Mouse (Mus musculus) left cerebral cortex, postnatal 14 days (tissue): ENCODE measurements around the gene Kif1bp. TPM values are rescaled to one million over a fixed set of nuclear protein-coding genes. Genes with fewer than 3 reads are reported as not detected.
A peak's percentile ranks its signal among the peaks of the same experiment; 100 is the strongest.

Experiments used
- DNase-seq, 2 experiments: peaks; one replicate each; pipeline ENCODE4 v3.0.0; 2021 to 2022; ENCODE audit warnings: low spot score in 2 of 2, mixed read lengths in 1 of 2
- intact Hi-C: fragments of 180-260 bp; cut with DNase I; formaldehyde crosslinking; loops from one replicate; pipeline ENCODE4 v1.15.1; 2025
- total RNA-seq, 2 experiments: library from RNA; stranded (reverse); gene quantifications; 2 replicates each; pipeline ENCODE4 v1.2.3; 2021

The Kif1bp gene
- total RNA-seq, 2 experiments from 2014 or later: 167 to 172 TPM

DNA sequence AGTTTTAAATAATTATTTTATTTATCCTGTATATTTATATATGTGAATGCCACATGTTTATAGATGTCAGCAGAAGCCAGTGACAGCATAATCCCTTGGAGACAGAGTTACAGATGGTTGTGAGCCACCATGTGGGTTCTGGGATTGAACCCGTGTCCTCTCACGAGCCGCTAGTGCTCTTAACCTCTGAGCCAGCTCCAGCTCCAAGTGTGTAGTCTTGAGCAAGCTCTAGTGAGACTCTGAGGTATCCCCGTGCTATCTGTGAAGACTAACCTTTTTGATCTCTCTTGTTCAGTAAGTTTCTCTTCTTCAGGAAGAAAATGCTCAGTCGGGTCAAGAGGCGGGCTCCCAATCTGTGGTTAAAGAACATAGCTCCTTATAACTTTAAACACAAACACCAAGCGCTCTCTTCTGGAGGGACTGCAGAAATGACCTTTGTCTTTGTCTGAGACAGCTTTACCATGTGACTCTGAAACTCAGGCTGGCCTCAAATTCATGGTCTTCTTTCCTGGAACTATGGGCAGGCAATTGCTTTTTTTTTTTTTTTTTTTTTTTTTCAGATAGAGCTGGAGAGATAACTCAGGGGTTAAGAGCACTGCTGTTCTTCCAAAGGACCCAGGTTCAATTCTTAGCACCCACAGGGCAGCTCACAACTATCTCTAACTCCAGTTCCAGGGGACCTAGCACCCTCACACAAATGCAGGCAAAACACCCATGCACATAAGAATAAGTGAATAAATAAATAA, 8.0 kb downstream of the Kif1bp start:
- intact Hi-C loops: no loop called here
- no peak for DNase-seq

DNA sequence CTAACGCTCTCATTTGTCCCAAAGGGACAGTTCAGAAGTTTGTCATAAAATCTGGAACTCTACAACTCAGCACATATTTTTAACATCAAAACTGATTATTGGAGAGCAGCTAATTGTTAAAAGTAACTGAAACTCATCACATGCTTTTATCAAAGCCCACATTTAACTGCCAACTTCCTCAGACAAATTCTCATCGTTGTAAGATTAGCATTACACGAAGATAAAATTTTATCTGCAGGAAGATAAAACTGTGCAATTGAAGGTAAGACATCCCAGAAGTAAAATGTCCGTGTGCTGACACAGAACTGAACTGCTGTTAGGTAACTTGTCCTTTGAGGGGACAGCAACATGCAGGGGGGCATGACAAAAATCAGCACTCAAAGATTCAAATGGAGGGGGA, 9.4 kb downstream of the Kif1bp start:
- no peak for DNase-seq
- intact Hi-C loops: no loop called here

DNA sequence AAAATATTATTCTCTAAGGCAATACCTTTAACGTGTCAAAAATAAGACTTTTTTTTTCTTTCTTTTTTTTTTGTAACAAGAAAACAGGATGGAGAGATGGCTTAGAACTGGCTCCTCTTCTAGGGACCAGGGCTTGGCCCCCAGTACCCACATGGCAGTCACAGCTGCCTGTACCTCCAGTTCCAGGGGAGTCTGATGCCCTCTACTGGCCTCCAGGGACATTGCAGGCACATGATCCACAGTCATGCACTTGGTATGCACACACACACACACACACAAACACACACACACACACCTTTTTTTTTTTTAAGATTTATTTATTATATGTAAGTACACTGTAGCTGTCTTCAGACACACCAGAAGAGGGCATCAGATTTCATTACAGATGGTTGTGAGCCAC, 20.5 kb downstream of the Kif1bp start:
- no peak for DNase-seq
- intact Hi-C loops: no loop called here

DNA sequence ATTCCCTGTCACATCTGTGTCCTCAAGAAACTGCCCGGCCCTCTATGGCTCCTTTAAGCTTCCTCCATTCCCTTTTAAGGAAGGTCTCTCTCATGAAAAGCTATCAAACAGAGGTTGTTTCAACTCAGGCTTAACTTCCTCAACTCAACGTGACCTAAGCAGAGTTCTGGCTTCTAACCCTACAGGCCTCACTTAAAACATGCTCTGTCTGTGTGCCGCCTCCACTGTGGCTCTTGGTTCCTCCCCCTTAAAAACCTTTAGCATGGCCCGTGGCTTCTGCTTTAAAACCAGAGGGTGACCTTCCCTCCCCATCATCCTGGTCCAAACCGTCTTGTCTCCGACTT, 21.7 kb downstream of the Kif1bp start:
- DNase-seq: no peak
- intact Hi-C loops: no loop called here

DNA sequence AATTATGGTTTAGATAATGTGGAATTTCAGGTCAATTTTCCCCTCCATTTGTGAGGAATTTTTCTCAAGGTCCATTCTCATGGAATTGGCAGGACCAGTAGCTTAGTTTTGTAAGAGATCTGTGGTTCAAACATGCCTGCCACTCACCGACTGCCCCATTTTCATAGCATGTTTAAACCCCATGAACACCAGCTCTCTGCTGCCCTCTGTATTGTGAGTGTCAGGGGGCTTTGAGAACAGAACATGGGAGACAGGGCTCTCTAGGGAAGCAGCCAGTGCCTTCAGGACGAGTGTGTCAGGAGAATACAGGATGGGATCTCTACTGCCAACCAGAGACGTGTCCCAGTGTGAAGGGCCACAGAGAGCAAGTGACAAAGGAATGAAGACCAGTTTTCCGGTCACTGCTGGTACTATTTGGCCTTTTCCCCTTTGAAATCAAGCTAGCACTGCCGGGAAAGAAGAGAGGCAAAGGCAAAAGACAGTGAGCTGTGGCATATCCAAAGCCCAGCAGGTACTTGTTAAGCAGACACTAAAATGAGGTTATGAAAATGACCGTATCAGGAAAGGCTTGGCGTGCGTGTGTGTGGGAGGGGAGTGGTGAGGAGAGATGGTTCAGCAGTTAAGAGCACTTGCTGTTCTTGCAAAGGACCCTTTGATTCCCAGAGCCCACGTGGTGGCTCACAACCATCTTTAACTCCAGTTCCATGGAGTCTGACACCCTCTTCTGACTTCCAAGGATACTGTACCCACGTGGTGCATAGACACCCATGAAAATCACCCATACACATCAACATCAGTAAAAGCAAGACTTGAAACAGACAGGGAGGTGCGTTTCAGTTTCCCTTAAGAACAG, 22.3 kb downstream of the Kif1bp start:
- DNase-seq: no peak
- intact Hi-C loops: no loop called here

DNA sequence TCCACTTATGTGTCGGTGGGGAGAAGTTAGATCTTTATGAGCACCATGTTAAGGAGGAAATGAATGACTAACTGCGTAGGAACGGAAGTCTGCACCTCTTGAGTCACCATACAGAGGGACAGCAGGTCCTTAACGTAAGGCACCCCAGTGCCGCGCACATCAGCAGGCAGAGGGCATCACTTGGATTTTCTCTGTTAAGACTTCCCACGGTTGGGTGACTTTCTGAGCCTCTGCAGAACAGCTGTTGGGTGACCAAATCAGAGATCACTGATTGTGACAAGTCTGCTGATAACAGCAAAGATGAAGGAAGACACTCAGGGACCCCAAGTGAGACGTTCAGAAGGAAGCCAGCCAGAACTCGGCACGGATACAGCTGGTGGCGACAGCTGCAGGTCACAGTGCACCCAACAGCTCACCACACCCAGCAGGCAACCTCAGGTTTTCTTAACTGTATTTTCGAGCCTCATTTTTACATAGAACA, 24.6 kb downstream of the Kif1bp start:
- DNase-seq: no peak

DNA sequence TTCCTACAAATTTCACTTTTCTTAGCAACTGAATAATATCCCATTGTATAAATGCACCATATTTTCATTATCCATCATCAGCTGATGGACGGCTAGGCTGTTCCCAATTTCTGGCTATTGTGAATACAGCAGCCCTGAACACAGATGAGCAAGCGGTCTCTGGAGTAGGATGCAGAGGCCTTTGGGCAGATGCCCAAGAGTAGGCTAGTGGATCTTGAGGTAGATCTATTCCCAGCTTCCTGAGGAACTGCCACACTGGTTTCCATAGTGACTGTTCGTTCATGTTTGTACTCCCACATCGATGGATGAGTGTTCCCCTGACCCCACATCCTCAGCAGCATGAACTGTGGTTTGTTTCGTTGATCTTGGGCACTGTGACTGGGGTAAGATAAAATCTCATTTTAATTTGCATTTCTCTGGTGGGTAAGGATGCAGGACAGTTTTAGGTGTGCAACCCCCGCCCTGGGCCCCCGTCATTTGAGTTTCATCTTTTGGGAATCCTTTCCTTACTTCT, 27.4 kb downstream of the Kif1bp start:
- peak in 1 of 2 experiments; percentile 40 for DNase-seq
- intact Hi-C loops: no loop called here

More for the DNA sequence above, 24.6 kb downstream of the Kif1bp start:
- intact Hi-C loops: no loop called here

DNA sequence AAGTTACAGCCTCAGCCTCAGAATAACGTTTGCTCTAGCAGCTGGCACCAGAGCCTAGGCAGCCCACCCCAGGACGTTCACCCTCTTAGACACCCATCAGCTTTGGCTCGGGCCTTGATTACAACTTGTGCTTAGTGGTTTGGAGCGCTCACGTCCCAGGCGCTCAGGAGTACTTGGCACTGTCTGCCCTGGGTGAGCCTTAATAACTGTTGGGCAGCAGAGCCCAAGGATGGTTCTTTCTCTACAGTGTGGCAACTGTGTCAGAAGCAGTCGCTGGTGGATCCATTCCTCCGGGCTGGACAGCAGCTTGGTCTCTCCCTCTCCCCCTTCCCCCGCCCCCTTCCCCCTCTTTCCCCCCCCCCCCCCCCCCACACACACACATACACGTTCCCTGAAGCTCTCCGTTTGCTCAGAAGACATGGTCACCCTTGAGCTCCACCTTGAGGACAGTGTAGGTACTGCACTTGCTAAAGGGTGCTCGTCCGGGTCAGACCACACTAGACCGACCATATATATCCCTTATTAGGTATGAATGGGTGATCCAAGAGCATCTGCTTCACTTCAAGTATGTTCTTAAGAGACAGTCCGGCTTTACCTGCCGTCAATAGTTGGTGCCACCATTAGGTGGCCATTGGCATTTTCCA, 28.6 kb downstream of the Kif1bp start:
- intact Hi-C loops: loop anchor here (1.0 kb wide), 1 partner anchor 49 kb away; no protein-coding TSS in a partner anchor
- peak; percentile 59 to 71 for DNase-seq

DNA sequence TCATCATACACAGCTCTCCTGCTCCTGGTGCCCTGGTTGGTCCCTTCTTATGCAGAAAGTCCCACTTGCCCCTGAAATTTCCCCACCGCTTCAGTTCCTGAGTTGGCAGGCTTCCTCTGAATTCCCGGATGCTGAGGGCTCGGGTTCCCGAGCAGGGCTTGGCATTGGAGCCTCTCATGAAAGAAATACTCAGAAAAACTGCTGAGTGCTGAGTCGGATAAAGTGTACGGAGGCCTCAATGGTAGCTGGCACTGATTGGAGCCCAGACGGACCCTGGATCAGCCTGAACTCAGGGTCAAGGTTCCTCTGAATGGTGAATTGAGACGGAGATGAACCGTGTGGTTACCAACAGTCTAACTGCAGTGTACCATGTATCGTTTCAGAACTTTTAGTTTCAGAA, 31.8 kb downstream of the Kif1bp start:
- intact Hi-C loops: no loop called here
- DNase-seq: no peak

DNA sequence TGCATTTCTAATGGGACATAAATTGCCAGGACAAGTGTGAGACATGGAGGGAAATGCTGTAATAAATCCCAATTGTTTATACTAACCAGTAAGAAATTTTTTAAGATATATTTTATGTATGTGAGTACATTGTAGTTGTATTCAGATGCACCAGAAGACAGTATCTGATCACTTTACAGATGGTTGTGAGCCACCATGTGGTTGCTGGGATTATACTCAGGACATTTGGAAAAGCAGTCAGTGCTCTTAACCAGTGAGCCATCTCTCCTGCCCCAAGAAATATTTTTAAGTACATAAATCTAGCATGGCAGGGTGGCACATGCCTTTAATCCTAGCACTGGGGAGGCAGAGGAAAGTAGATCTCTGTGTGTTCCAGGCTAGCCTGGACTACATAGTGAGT, 32.5 kb downstream of the Kif1bp start:
- intact Hi-C loops: no loop called here
- no peak for DNase-seq

DNA sequence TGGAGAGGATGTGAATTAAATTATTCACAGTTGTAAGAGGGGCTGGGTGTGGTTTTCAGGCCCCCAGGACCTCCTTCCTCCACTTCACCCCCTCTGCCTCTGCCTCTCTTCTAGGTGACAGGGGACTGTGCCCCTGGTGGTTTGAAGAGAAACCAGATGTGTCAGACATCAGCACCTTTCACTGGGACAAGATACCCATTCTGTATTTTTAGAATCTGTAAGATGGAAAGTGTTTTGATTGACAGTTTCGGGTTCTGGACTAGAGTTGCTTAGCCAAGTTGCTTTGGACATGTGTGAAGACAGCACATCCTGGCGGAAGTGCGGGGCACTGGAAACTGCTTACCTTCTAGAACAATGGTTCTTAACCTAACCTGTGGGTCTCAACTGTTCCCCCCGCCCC, 33.9 kb downstream of the Kif1bp start:
- intact Hi-C loops: no loop called here
- no peak for DNase-seq

DNA sequence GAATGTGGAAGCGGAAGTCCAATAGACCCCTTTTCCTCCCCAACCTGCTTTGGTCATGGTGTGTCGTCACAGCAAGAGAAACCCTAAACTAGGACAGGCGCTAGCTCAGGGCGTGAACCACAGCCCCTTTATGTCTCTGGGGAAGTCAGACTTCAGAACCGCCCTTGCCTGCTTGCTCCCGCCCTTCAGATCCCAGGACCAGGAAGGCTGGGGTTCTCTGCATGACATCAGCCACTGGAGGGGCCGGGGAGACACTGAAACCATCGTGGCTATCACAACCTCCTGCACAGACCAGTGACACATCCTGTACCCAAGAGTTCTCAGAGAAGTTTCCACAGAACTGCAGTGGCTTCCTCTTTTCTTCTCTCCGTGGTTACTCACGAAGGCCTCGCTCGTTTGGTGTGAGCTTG, 34.9 kb downstream of the Kif1bp start:
- DNase-seq: peak in 1 of 2 experiments; percentile 37
- intact Hi-C loops: no loop called here

DNA sequence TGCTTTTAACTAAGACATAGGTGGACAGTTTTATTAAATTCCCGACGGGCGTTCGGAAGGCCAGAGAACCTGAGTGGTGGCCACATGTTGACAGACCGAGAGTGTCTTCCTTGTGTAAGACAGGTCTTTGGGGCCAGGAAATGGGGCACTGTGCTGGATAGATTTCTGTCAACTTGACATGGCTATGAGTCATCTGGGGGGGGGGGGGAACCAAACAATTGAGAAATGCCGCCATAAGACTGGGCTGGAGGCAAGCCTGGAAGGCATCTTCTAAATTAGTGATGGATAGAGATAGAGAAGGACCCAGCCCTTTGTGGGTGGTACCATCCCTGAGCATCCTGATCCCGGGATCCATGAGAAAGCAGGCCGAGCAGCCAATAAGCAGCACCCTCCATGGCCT, 35.3 kb downstream of the Kif1bp start:
- intact Hi-C loops: no loop called here
- no peak for DNase-seq

DNA sequence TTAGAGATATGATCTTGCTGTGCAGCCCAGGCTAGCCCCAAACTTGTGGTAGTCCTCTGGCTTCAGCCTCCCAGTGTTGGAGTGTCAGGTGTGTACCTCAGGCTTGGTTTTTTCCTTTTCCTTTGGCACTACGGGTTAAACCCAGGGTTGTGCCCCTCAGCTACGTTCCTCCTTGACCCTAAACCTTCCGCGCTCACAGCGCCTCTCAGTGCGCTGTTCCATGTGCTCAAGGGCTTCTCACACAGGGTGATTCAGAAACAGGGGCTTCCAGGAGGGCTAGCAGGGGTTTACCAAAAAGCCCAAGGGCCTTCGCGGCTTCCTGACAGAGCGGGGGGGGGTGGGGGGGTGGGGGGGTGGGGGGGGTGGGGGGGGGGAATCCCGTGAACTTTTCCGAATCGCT, 35.8 kb downstream of the Kif1bp start:
- intact Hi-C loops: no loop called here
- DNase-seq: no peak

DNA sequence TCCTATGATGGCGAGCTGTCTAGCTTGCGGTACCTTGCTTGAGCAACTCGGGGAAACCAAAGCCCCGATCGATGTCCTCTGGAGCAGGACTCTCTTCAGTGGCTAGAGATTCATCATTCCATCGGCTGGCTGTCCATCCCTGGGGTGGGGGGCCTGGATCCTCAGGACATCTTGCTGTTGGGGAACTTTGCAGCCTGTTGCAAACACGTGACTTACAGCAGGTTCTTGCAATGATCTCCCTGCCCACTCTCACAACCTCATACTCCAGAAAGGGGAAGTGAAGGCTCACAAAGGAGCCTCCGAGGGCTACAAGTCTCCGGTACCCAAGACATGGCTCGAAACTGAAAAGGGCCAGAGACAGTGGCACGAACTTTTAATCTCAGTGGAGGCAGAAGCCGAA, 36.8 kb downstream of the Kif1bp start:
- intact Hi-C loops: no loop called here
- no peak for DNase-seq

DNA sequence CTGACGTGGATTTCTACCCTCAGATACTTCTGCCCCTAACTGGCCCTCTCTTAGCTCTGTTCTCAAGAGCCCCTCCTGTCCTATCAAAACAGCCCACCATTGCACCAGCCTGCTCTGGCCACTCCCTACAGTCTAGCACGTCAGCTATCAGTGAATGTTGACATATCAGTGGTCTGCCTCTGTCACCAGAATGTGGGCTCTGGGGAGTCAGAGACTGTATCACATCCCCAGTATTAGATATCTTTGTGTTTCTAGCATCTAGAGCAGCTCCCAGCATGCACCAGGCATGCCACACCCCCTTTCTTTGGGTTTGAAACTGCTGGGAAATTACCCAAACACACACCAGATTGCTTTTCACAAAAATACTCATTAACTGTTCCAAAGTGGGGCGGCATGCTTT, 37.5 kb downstream of the Kif1bp start:
- intact Hi-C loops: no loop called here
- no peak for DNase-seq

DNA sequence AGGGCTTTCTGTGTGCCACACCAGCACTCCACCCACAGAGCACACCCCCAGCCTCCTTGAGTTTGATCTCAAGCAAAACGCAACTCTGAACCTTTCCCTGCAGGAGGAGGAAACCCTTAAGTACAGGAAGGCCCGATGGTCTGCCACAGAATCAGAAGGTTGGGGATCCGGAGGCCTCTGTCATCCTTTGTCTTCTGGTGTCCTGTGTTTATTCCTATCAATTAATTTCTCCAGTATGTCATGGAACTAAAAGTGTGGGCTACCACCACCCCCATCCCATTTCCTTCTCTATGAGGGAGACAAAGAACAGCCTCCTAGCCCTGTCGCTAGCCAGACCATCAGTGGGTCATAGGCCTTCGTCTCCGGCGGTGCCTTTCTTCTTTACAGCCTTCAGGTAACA, 43.7 kb downstream of the Kif1bp start:
- intact Hi-C loops: no loop called here
- no peak for DNase-seq

DNA sequence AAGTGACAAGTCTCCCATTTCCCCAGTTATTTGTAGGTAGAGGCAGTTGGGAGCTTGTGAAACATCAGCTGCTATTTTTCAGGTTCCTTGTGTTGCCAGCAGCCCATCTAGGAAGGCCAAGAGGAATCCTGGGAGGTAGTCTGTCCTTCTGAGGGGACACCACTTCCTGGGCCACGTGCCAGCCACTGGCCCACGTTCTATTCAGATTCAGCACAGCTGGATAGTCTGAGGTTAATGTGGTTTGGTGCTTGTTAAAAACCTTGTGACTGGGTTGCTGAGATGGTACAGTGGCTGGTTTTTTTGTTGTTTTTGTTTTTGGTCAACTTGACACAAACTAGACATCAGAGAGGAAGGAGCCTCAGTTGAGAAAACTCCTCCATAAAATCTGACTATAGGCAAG, 45.4 kb downstream of the Kif1bp start:
- intact Hi-C loops: no loop called here
- no peak for DNase-seq

DNA sequence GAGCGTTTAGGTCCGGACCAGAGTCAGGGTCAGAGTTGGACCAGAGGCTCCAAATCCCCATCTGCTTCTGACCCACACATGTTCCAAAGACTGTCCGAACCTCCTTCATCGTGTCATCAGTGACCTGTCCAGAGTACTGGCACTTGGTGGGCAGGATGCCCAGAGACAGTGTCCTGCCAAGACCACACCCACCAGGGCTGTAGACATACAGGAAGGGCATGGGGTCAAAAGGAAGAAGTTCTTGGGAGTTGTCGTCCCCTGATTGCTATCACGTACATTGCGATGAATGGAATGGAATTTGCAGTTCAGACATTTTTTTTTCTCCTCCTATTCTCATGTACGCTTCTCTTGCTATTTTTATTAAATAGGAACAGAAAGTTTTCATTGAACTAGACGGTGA, 48.1 kb downstream of the Kif1bp start:
- no peak for DNase-seq
- intact Hi-C loops: no loop called here

DNA sequence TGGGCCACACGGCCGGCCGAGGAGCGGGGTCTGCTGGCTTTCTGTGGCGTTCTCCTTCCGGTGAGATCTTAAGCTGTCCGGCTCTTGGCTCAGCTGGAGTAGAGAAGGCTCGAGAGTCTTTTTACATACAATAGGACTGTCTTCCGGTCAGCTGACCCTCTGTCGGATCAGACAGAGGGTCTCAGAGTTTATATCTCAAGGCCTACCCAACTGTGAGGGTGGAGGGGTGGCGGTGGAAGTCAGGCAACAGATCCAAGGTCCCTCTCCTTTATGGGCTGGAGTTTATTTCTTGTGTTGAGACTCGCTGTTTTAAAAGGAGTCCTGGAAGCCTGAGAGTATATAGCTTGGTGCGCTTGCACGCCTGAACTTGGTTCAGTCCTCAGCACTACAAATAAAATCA, 50.9 kb downstream of the Kif1bp start, which contains the start of gene Srgn:
TSS of gene Srgn (minus strand) at position 101 of the 400 bp plus-strand sequence.
- DNase-seq: no peak
- intact Hi-C loops: no loop called here
